Mouse (Mus musculus) forebrain, embryonic 15.5 days (tissue): ENCODE data around the gene Flrt2. TPM values are rescaled to one million over a fixed set of nuclear protein-coding genes. Genes with fewer than 3 reads are reported as not detected.

Experiments
- ATAC-seq: fragments of 200-750 bp; cut with Nextera tagmentation; replicated peaks from 2 replicates; pipeline ENCODE4 v1.8.0; 2017; ENCODE audit warnings: mild to moderate bottlenecking, moderate TSS enrichment, moderate library complexity
- H3K27ac ChIP-seq: fragments of 300-500 bp; sonication (generic); replicated peaks from 2 replicates; pipeline ENCODE4 v1.5.1; 2015; ENCODE audit warnings: mild to moderate bottlenecking, inconsistent platforms
- H3K27me3 ChIP-seq: fragments of 300-500 bp; sonication (generic); 2 replicates; pipeline ENCODE4 v1.6.1; 2015; ENCODE audit warnings: inconsistent platforms
- H3K36me3 ChIP-seq: fragments of 300-500 bp; sonication (generic); 2 replicates; pipeline ENCODE4 v1.6.1; 2015; ENCODE audit warnings: mild to moderate bottlenecking, inconsistent platforms
- H3K4me1 ChIP-seq: fragments of 300-500 bp; sonication (generic); 2 replicates; pipeline ENCODE4 v1.6.1; 2015; ENCODE audit warnings: inconsistent platforms
- H3K4me2 ChIP-seq: fragments of 300-500 bp; sonication (generic); replicated peaks from 2 replicates; pipeline ENCODE4 v1.6.1; 2015; ENCODE audit warnings: mild to moderate bottlenecking, inconsistent platforms
- H3K4me3 ChIP-seq: fragments of 300-500 bp; sonication (generic); 2 replicates; pipeline ENCODE4 v1.5.1; 2015; ENCODE audit warnings: mild to moderate bottlenecking, inconsistent platforms
- H3K9ac ChIP-seq: fragments of 300-500 bp; sonication (generic); replicated peaks from 2 replicates; pipeline ENCODE4 v1.6.1; 2015; ENCODE audit warnings: mild to moderate bottlenecking, inconsistent platforms
- H3K9me3 ChIP-seq: fragments of 300-500 bp; sonication (generic); 2 replicates; pipeline ENCODE4 v1.6.1; 2016; ENCODE audit warnings: inconsistent platforms
- WGBS: fragments of 180-500 bp; shearing (Covaris S2); methylation state at CpG from one replicate; pipeline ENCODE4 v1.1.7; 2015; ENCODE audit warnings: mixed read lengths; 5-methylcytosine and 5-hydroxymethylcytosine counted together
- polyA plus RNA-seq: library from polyadenylated mRNA; unstranded; fragments of >200 nt; fragmentation: Nextera tagmentation; extraction: Ambion mirVana; gene quantifications from 2 replicates; pipeline ENCODE4 v1.2.1, GENCODE M21; 2015

Flrt2 gene
- polyA plus RNA-seq, 1 experiment from 2014 or later: 37.5 TPM

GRCm38 (mm10) chr12:95694991-95695833 lies 3.2 kb downstream of the Flrt2 start:
- Histone ChIP-seq H3K4me1 (peaks cover 48% of the 10 kb centered on the region), H3K4me3 (peak overlapping the region; percentile 95), H3K4me2 (peak overlapping the region; percentile 71), H3K9me3 (no peaks in the 10 kb centered on the region), H3K27me3 (no peaks in the 10 kb centered on the region), H3K27ac (peak overlapping the region; percentile 94), H3K36me3 (no peaks in the 10 kb centered on the region), H3K9ac (peak overlapping the region; percentile 90)
- ATAC-seq: peak; percentile 88
- whole genome bisulfite sequencing: under 1% methylated on average over 68 of the region's 68 CpGs

GRCm38 (mm10) chr12:95695834-95696521 lies 4.0 kb downstream of the Flrt2 start:
- no peaks in the 10 kb centered on the region for H3K36me3 ChIP-seq
- peak; percentile 7 for ATAC-seq
- WGBS: under 1% methylated on average over 28 of the region's 28 CpGs
- H3K9ac ChIP-seq: peak overlapping the region; percentile 90
- H3K9me3 ChIP-seq: no peaks in the 10 kb centered on the region
- H3K27ac ChIP-seq: peak overlapping the region; percentile 94
- H3K4me2 ChIP-seq: peak overlapping the region; percentile 71
- H3K4me1 ChIP-seq: peaks cover 46% of the 10 kb centered on the region
- peak overlapping the region; percentile 95 for H3K4me3 ChIP-seq
- no peaks in the 10 kb centered on the region for H3K27me3 ChIP-seq

- ATAC-seq: no peak
- no peaks in the 10 kb centered on the region for H3K9me3 ChIP-seq
- H3K9ac ChIP-seq: peak overlapping the region; percentile 90
- H3K4me1 ChIP-seq: peaks cover 40% of the 10 kb centered on the region
- H3K27ac ChIP-seq: peak overlapping the region; percentile 94
- no peaks in the 10 kb centered on the region for H3K27me3 ChIP-seq
- H3K4me3 ChIP-seq: peak overlapping the region; percentile 95
- H3K36me3 ChIP-seq: no peaks in the 10 kb centered on the region
- H3K4me2 ChIP-seq: peak overlapping the region; percentile 71
- WGBS: 3% methylated on average over 6 of the region's 6 CpGs
These were observed 4.5 kb downstream of the Flrt2 start for GRCm38 (mm10) chr12:95696522-95697025.

GRCm38 (mm10) chr12:95698556-95698955 lies 6.5 kb downstream of the Flrt2 start:
- Histone ChIP-seq H3K27me3 (no peaks in the 10 kb centered on the region), H3K36me3 (no peaks in the 10 kb centered on the region), H3K4me2 (peak overlapping the region; percentile 71), H3K27ac (peak overlapping the region; percentile 94), H3K4me3 (peak overlapping the region; percentile 95), H3K4me1 (peaks cover 32% of the 10 kb centered on the region), H3K9ac (peak overlapping the region; percentile 90), H3K9me3 (no peaks in the 10 kb centered on the region)
- ATAC-seq: no peak
- WGBS: 50% methylated on average over 1 of the region's 1 CpGs

GRCm38 (mm10) chr12:95700746-95701145 lies 8.7 kb downstream of the Flrt2 start:
- 74% methylated on average over 2 of the region's 2 CpGs for WGBS
- Histone ChIP-seq H3K4me3 (no peak overlapping the region), H3K27ac (no peak overlapping the region), H3K4me1 (peaks cover 24% of the 10 kb centered on the region; the same call in 1 of the 2 replicates), H3K4me2 (no peak overlapping the region), H3K36me3 (no peaks in the 10 kb centered on the region), H3K9me3 (no peaks in the 10 kb centered on the region), H3K9ac (no peak overlapping the region), H3K27me3 (no peaks in the 10 kb centered on the region)
- ATAC-seq: no peak

- no peak overlapping the region for H3K4me2 ChIP-seq
- no peak overlapping the region for H3K9ac ChIP-seq
- H3K27me3 ChIP-seq: no peaks in the 10 kb centered on the region
- H3K9me3 ChIP-seq: no peaks in the 10 kb centered on the region
- no peaks in the 10 kb centered on the region for H3K36me3 ChIP-seq
- H3K4me3 ChIP-seq: no peak overlapping the region
- no peak overlapping the region for H3K27ac ChIP-seq
- ATAC-seq: no peak
- peaks cover 19% of the 10 kb centered on the region; the same call in 1 of the 2 replicates for H3K4me1 ChIP-seq
These were observed 9.6 kb downstream of the Flrt2 start for GRCm38 (mm10) chr12:95701580-95701979.

GRCm38 (mm10) chr12:95705006-95705405 lies 13.0 kb downstream of the Flrt2 start:
- no peaks in the 10 kb centered on the region for H3K36me3 ChIP-seq
- no peak for ATAC-seq
- WGBS: 91% methylated on average over 3 of the region's 3 CpGs
- no peak overlapping the region for H3K27ac ChIP-seq
- no peaks in the 10 kb centered on the region for H3K27me3 ChIP-seq
- 0 out of 2 replicates have a peak, but pooled peaks cover 2% of the 10 kb centered on the region for H3K4me1 ChIP-seq
- H3K4me2 ChIP-seq: no peak overlapping the region
- no peak overlapping the region for H3K4me3 ChIP-seq
- no peak overlapping the region for H3K9ac ChIP-seq
- no peaks in the 10 kb centered on the region for H3K9me3 ChIP-seq

GRCm38 (mm10) chr12:95723265-95723664 lies 31.2 kb downstream of the Flrt2 start:
- Histone ChIP-seq H3K4me1 (peaks cover 9% of the 10 kb centered on the region; the same call in 1 of the 2 replicates), H3K27me3 (no peaks in the 10 kb centered on the region), H3K9ac (no peak overlapping the region), H3K4me3 (no peak overlapping the region), H3K36me3 (no peaks in the 10 kb centered on the region), H3K27ac (no peak overlapping the region), H3K9me3 (no peaks in the 10 kb centered on the region), H3K4me2 (no peak overlapping the region)
- no peak for ATAC-seq
- WGBS: 98% methylated on average over 2 of the region's 2 CpGs

GRCm38 (mm10) chr12:95734075-95734474 lies 42.0 kb downstream of the Flrt2 start:
- Histone ChIP-seq H3K27ac (no peak overlapping the region), H3K4me2 (no peak overlapping the region), H3K9me3 (no peaks in the 10 kb centered on the region), H3K4me1 (peaks cover 29% of the 10 kb centered on the region), H3K9ac (no peak overlapping the region), H3K4me3 (no peak overlapping the region), H3K36me3 (no peaks in the 10 kb centered on the region; the same call in 1 of the 2 replicates), H3K27me3 (no peaks in the 10 kb centered on the region)
- ATAC-seq: no peak
- WGBS: 46% methylated on average over 1 of the region's 1 CpGs

GRCm38 (mm10) chr12:95737571-95737970 lies 45.5 kb downstream of the Flrt2 start:
- no peaks in the 10 kb centered on the region for H3K27me3 ChIP-seq
- WGBS: 68% methylated on average over 8 of the region's 8 CpGs
- peak overlapping the region; percentile 42 for H3K27ac ChIP-seq

GRCm38 (mm10) chr12:95738031-95738430 lies 46.0 kb downstream of the Flrt2 start:
- Histone ChIP-seq H3K9ac (no peak overlapping the region), H3K4me3 (no peak overlapping the region), H3K27me3 (no peaks in the 10 kb centered on the region), H3K27ac (peak overlapping the region; percentile 42), H3K9me3 (no peaks in the 10 kb centered on the region), H3K4me1 (peaks cover 38% of the 10 kb centered on the region), H3K4me2 (no peak overlapping the region), H3K36me3 (no peaks in the 10 kb centered on the region)
- whole genome bisulfite sequencing: 62% methylated on average over 5 of the region's 5 CpGs
- 0 out of 2 replicates have a peak, but pooled peaks have one; percentile 4 for ATAC-seq

More at GRCm38 (mm10) chr12:95737571-95737970, 45.5 kb downstream of the Flrt2 start:
- no peak for ATAC-seq
- Histone ChIP-seq H3K4me1 (peaks cover 38% of the 10 kb centered on the region), H3K9me3 (no peaks in the 10 kb centered on the region), H3K4me3 (no peak overlapping the region), H3K9ac (no peak overlapping the region), H3K4me2 (no peak overlapping the region), H3K36me3 (no peaks in the 10 kb centered on the region)
